Mouse (Mus musculus): ENCODE data around the gene Lrrk1. TPM values are rescaled to one million over a fixed set of nuclear protein-coding genes. Genes with fewer than 3 reads are reported as not detected.

Lrrk1 gene
- polyA plus RNA-seq, 1 experiment from 2014 or later, result 5.8 TPM

GRCm38 (mm10) chr7:66214477-66214876 lies 173.7 kb downstream of the Lrrk1 start:
- DNase-seq (ENCODE audit: low spot score), result no peak
- no peak overlapping the region for H3K27ac ChIP-seq (replicated peaks; ENCODE audit: low read depth, low read length)
- no peaks in the 10 kb centered on the region for H3K9me3 ChIP-seq (ENCODE audit: control insufficient read depth, low read length)
- H3K4me1 ChIP-seq (ENCODE audit: control insufficient read depth, insufficient read depth, low read length), result peaks cover 18% of the 10 kb centered on the region
- no peak overlapping the region for H3K9ac ChIP-seq (ENCODE audit: low read length)
- no peak for ATAC-seq (ENCODE audit: insufficient number of reproducible peaks, low FRiP score, low TSS enrichment, low read depth)
- H3K4me2 ChIP-seq (ENCODE audit: low read depth, severe bottlenecking), result no peak overlapping the region
- no peaks in the 10 kb centered on the region for H3K36me3 ChIP-seq (ENCODE audit: control insufficient read depth, insufficient read depth, low read length)
- H3K4me3 ChIP-seq (ENCODE audit: low read depth, low read length), result no peak overlapping the region
- WGBS, result 34% methylated on average over 6 of the region's 6 CpGs
- H3K27me3 ChIP-seq (ENCODE audit: control insufficient read depth, insufficient read depth, low read length), result no peaks in the 10 kb centered on the region

- no peak for ATAC-seq (ENCODE audit: insufficient number of reproducible peaks, low FRiP score, low TSS enrichment, low read depth)
These were observed 175.3 kb downstream of the Lrrk1 start for GRCm38 (mm10) chr7:66212887-66213286.

GRCm38 (mm10) chr7:66209920-66210319 lies 178.2 kb downstream of the Lrrk1 start:
- no peaks in the 10 kb centered on the region for H3K27me3 ChIP-seq (ENCODE audit: control insufficient read depth, insufficient read depth, low read length)
- H3K4me1 ChIP-seq (ENCODE audit: control insufficient read depth, insufficient read depth, low read length), result no peaks in the 10 kb centered on the region
- ATAC-seq (ENCODE audit: insufficient number of reproducible peaks, low FRiP score, low TSS enrichment, low read depth) (no peak), DNase-seq (ENCODE audit: low spot score) (no peak)
- no peaks in the 10 kb centered on the region for H3K9me3 ChIP-seq (ENCODE audit: control insufficient read depth, low read length)
- no peak overlapping the region for H3K4me2 ChIP-seq (ENCODE audit: low read depth, severe bottlenecking)
- 82% methylated on average over 2 of the region's 2 CpGs for WGBS
- H3K9ac ChIP-seq (ENCODE audit: low read length), result no peak overlapping the region
- no peaks in the 10 kb centered on the region for H3K36me3 ChIP-seq (ENCODE audit: control insufficient read depth, insufficient read depth, low read length)
- no peak overlapping the region for H3K27ac ChIP-seq (replicated peaks; ENCODE audit: low read depth, low read length)
- H3K4me3 ChIP-seq (ENCODE audit: low read depth, low read length), result no peak overlapping the region

More at GRCm38 (mm10) chr7:66212887-66213286, 175.3 kb downstream of the Lrrk1 start:
- no peak overlapping the region for H3K4me2 ChIP-seq (ENCODE audit: low read depth, severe bottlenecking)
- H3K9me3 ChIP-seq (ENCODE audit: control insufficient read depth, low read length), result no peaks in the 10 kb centered on the region
- 86% methylated on average over 1 of the region's 1 CpGs for WGBS
- H3K36me3 ChIP-seq (ENCODE audit: control insufficient read depth, insufficient read depth, low read length), result no peaks in the 10 kb centered on the region
- no peak for DNase-seq (ENCODE audit: low spot score)
- no peak overlapping the region for H3K9ac ChIP-seq (ENCODE audit: low read length)
- no peaks in the 10 kb centered on the region for H3K27me3 ChIP-seq (ENCODE audit: control insufficient read depth, insufficient read depth, low read length)
- peaks cover 5% of the 10 kb centered on the region; the same call in 1 of the 2 replicates for H3K4me1 ChIP-seq (ENCODE audit: control insufficient read depth, insufficient read depth, low read length)
- no peak overlapping the region for H3K27ac ChIP-seq (replicated peaks; ENCODE audit: low read depth, low read length)
- H3K4me3 ChIP-seq (ENCODE audit: low read depth, low read length), result no peak overlapping the region

- H3K4me3 ChIP-seq (ENCODE audit: low read depth, low read length), result no peak overlapping the region
- ATAC-seq (ENCODE audit: insufficient number of reproducible peaks, low FRiP score, low TSS enrichment, low read depth) (no peak), DNase-seq (ENCODE audit: low spot score) (no peak)
- 86% methylated on average over 2 of the region's 2 CpGs for WGBS
- no peak overlapping the region; the same call in 1 of the 2 replicates for H3K27ac ChIP-seq (replicated peaks; ENCODE audit: low read depth, low read length)
- H3K4me2 ChIP-seq (ENCODE audit: low read depth, severe bottlenecking), result no peak overlapping the region
- no peaks in the 10 kb centered on the region for H3K36me3 ChIP-seq (ENCODE audit: control insufficient read depth, insufficient read depth, low read length)
- no peaks in the 10 kb centered on the region for H3K9me3 ChIP-seq (ENCODE audit: control insufficient read depth, low read length)
- peaks cover 9% of the 10 kb centered on the region; the same call in 1 of the 2 replicates for H3K4me1 ChIP-seq (ENCODE audit: control insufficient read depth, insufficient read depth, low read length)
- no peak overlapping the region for H3K9ac ChIP-seq (ENCODE audit: low read length)
- H3K27me3 ChIP-seq (ENCODE audit: control insufficient read depth, insufficient read depth, low read length), result no peaks in the 10 kb centered on the region
These were observed 186.5 kb downstream of the Lrrk1 start for GRCm38 (mm10) chr7:66201657-66202056.

GRCm38 (mm10) chr7:66200791-66201450 lies 187.2 kb downstream of the Lrrk1 start:
- DNase-seq (ENCODE audit: low spot score), result no peak
- Histone ChIP-seq H3K4me2 (ENCODE audit: low read depth, severe bottlenecking) (no peak overlapping the region), H3K36me3 (ENCODE audit: control insufficient read depth, insufficient read depth, low read length) (no peaks in the 10 kb centered on the region), H3K9ac (ENCODE audit: low read length) (no peak overlapping the region), H3K4me1 (ENCODE audit: control insufficient read depth, insufficient read depth, low read length) (peaks cover 9% of the 10 kb centered on the region; the same call in 1 of the 2 replicates), H3K27me3 (ENCODE audit: control insufficient read depth, insufficient read depth, low read length) (no peaks in the 10 kb centered on the region), H3K27ac (replicated peaks; ENCODE audit: low read depth, low read length) (no peak overlapping the region), H3K9me3 (ENCODE audit: control insufficient read depth, low read length) (no peaks in the 10 kb centered on the region), H3K4me3 (ENCODE audit: low read depth, low read length) (no peak overlapping the region)
- WGBS, result 45% methylated on average over 8 of the region's 8 CpGs
- ATAC-seq (ENCODE audit: insufficient number of reproducible peaks, low FRiP score, low TSS enrichment, low read depth), result no peak

- H3K4me1 ChIP-seq (ENCODE audit: control insufficient read depth, insufficient read depth, low read length), result peaks cover 9% of the 10 kb centered on the region; the same call in 1 of the 2 replicates
- no peak overlapping the region for H3K9ac ChIP-seq (ENCODE audit: low read length)
- DNase-seq (ENCODE audit: low spot score) (no peak), ATAC-seq (ENCODE audit: insufficient number of reproducible peaks, low FRiP score, low TSS enrichment, low read depth) (no peak)
- no peak overlapping the region for H3K4me3 ChIP-seq (ENCODE audit: low read depth, low read length)
- no peaks in the 10 kb centered on the region for H3K36me3 ChIP-seq (ENCODE audit: control insufficient read depth, insufficient read depth, low read length)
- H3K9me3 ChIP-seq (ENCODE audit: control insufficient read depth, low read length), result no peaks in the 10 kb centered on the region
- 77% methylated on average over 3 of the region's 3 CpGs for WGBS
- H3K27ac ChIP-seq (replicated peaks; ENCODE audit: low read depth, low read length), result no peak overlapping the region
- no peak overlapping the region for H3K4me2 ChIP-seq (ENCODE audit: low read depth, severe bottlenecking)
- no peaks in the 10 kb centered on the region for H3K27me3 ChIP-seq (ENCODE audit: control insufficient read depth, insufficient read depth, low read length)
These were observed 187.8 kb downstream of the Lrrk1 start for GRCm38 (mm10) chr7:66200383-66200782.

- DNase-seq (ENCODE audit: low spot score) (no peak), ATAC-seq (ENCODE audit: insufficient number of reproducible peaks, low FRiP score, low TSS enrichment, low read depth) (no peak)
- H3K9me3 ChIP-seq (ENCODE audit: control insufficient read depth, low read length), result no peaks in the 10 kb centered on the region
- H3K4me1 ChIP-seq (ENCODE audit: control insufficient read depth, insufficient read depth, low read length), result peaks cover 9% of the 10 kb centered on the region; the same call in 1 of the 2 replicates
- H3K36me3 ChIP-seq (ENCODE audit: control insufficient read depth, insufficient read depth, low read length), result no peaks in the 10 kb centered on the region
- no peak overlapping the region for H3K4me3 ChIP-seq (ENCODE audit: low read depth, low read length)
- 76% methylated on average over 5 of the region's 5 CpGs for WGBS
- no peaks in the 10 kb centered on the region for H3K27me3 ChIP-seq (ENCODE audit: control insufficient read depth, insufficient read depth, low read length)
- H3K9ac ChIP-seq (ENCODE audit: low read length), result no peak overlapping the region
- H3K4me2 ChIP-seq (ENCODE audit: low read depth, severe bottlenecking), result no peak overlapping the region
- peak overlapping the region; percentile 8; the same call in 1 of the 2 replicates for H3K27ac ChIP-seq (replicated peaks; ENCODE audit: low read depth, low read length)
These were observed 188.7 kb downstream of the Lrrk1 start for GRCm38 (mm10) chr7:66199391-66199831.

- H3K4me1 ChIP-seq (ENCODE audit: control insufficient read depth, insufficient read depth, low read length), result peaks cover 9% of the 10 kb centered on the region; the same call in 1 of the 2 replicates
- H3K36me3 ChIP-seq (ENCODE audit: control insufficient read depth, insufficient read depth, low read length), result no peaks in the 10 kb centered on the region
- no peak overlapping the region for H3K4me3 ChIP-seq (ENCODE audit: low read depth, low read length)
- DNase-seq (ENCODE audit: low spot score) (no peak), ATAC-seq (ENCODE audit: insufficient number of reproducible peaks, low FRiP score, low TSS enrichment, low read depth) (no peak)
- H3K4me2 ChIP-seq (ENCODE audit: low read depth, severe bottlenecking), result no peak overlapping the region
- WGBS, result 74% methylated on average over 10 of the region's 10 CpGs
- H3K27ac ChIP-seq (replicated peaks; ENCODE audit: low read depth, low read length), result no peak overlapping the region
- no peak overlapping the region for H3K9ac ChIP-seq (ENCODE audit: low read length)
- no peaks in the 10 kb centered on the region for H3K9me3 ChIP-seq (ENCODE audit: control insufficient read depth, low read length)
- no peaks in the 10 kb centered on the region for H3K27me3 ChIP-seq (ENCODE audit: control insufficient read depth, insufficient read depth, low read length)
These were observed 189.7 kb downstream of the Lrrk1 start for GRCm38 (mm10) chr7:66198416-66198815.
